Mouse (Mus musculus): ENCODE data around the gene A130010J15Rik.

Gene A130010J15Rik

DNA sequence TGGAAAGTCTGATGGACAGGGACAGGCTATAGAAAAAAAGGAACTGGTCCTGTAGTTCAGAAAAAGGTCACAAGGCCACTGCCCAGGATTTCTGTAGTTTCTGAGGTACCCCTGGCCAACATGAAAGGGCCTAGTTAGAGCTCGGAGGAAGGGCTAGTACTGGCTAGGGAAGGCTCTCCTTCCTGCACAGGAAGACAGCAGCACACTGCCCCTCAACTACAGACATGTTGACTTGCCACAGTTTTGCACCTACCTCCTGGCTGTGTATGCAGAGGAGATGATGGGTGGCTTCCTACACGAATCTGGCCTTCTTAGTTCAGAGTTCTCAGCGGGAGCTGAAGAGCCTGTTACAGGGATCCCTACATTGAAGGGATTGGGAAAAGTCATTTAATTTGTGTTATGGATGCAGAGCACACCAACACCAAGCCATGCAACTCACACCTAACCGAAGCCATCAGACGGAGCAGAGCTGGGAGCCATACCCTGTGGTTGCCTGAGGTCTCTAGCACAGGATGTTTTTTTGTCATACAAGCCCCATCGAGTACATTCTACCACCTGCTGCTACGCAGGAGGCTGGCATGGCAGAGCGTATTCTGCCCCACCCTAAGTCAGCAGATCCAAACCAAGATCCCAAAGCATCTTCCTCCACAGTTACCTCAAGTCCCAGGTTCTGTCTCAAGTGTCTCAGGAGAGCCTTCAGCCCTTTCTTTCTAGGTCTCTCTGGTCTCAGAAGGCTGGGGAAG lies 33.0 kb downstream of the A130010J15Rik start:
- no peak for DNase-seq (ENCODE audit: low read depth, low spot score)

DNA sequence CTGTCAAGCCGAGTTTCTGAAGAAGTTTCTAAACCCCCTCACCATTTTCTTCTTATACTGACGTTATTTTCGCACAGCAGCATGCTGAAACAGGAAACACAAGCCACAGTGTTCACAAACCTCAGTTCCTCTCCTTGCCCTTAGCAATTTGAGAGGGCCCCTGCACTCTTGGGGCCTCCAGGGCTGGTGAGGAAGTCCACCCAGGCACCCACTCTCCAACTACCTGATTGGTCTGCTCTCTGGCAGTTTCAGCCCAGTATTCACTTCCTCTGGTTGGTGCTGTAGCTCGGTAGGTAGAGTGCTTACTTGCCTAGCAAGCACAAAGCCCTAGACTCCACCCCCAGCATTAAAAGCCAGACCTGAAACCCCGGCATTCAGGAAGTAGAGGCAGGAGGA lies 33.5 kb downstream of the A130010J15Rik start, which contains the start of gene Traf3ip3:
Traf3ip3 (minus strand) TSS at position 321 of the 396 bp plus-strand sequence.
- DNase-seq (ENCODE audit: low read depth, low spot score): no peak

DNA sequence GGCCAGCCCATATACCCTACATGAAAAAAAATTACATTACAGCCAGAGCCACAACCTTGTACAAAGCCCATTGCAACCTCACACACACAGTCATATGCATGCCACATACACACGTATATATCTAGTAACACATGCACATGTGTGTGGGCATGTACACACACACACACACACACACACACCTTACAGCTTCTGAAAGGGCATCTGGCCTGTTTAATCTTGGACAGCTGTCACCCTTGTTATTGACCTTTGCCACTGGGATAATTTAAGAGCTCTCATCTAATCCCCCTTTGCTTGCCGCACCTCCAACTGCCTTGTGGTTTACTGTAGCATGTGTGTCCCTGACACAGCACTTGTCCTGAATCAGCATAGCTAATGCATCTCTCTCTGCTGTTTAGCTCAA lies 36.0 kb downstream of the A130010J15Rik start:
- no peak for DNase-seq (ENCODE audit: low read depth, low spot score)

DNA sequence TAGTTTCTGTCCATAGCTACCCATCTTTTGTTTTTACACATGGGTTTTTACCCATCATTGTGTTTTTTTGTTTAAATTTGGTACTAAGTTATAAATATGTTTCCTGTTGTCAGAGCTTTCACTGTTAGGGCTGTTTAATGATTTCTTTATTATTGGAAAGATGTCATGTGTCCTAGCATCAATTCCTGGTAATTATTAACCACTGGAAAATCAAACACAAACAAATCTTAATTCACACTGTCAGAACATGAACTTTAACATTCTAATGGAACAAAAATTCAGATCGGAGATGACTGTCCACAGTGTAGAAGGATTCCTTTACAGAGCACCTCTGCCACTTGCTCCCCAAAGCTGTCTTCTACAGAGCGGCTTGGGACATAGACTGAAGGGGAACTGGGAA lies 37.6 kb downstream of the A130010J15Rik start:
- DNase-seq (ENCODE audit: low read depth, low spot score): no peak

DNA sequence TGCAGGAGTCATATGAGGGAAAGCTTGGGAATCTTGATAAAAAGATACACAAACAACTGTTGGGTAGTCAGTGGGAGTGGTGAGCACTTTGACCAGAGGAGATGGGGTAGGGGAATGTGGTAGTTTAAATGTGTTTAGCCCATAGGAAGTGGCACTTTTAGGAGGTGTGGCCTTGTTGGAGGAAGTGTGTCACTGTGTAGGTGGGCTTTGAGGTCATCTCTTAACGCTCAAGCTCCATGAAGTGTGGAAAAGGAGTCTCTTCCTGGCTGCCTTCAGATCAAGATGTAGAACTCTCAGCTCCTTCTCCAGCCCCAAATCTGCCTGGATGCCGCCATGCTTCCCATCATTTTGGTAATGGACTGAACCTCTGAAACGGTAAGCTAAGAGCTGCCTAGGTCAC lies 39.7 kb downstream of the A130010J15Rik start, which contains the start of gene Lamb3:
Lamb3 (plus strand) TSS at position 197 of the 400 bp plus-strand sequence.
- DNase-seq (ENCODE audit: low read depth, low spot score): no peak

DNA sequence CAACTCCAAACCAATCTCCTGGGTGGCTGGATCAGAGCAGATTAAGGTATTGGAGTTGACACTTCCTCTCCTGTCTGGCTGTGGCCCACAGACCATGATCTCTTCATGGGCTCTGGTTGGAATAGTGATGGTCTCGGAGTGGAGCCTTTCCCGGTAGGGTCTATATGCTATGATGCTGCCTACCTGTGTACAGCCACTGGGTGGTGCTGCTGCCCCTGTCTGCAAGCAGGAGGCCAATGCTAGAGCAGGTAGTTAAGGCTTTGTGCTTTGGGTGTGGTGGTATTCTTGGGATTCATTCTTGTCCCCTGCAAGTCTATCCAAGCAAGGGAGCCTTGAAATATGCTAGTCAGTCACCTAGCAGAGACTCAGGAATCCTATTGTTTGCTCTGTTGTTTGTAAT lies 40.3 kb downstream of the A130010J15Rik start:
- no peak for DNase-seq (ENCODE audit: low read depth, low spot score)

DNA sequence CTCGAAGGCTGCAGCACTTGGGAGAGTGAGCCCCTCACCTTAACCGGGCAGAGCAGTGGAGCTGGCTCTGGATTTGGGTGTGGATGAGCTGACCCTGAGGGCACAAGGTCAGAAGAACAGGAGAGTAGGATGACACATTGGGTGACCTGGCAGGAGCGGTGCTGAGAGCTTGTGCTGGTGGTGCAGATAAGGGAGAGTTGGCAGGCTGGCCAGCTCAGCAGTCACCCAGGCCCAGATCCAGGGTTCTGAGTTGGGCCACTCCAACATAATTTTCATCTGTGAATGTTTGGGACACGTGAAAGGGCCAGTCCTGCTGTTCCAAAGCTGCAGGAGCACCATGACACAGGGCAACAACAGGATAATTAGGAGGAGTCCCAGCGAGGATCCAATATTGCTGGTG lies 43.5 kb downstream of the A130010J15Rik start:
- no peak for DNase-seq (ENCODE audit: low read depth, low spot score)

DNA sequence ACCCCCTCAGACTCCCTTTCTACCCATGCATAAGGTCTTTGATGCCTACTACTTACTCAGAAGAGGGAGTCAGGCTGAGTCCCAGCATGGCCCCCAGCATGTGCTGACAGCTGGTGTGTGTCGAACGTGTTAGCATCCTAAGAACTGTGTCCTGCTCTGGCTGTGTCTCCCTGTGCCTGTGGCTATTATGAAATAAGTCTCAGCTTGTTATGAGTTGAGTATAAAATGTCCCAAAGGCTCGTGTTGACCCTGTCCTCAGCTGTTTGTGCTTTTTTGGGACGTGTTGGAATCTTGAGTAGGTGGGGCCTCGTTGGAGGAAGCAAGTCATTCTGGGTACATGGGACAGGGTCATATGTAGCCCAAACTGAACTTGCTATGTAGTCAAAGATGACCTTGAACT lies 46.2 kb downstream of the A130010J15Rik start:
- DNase-seq (ENCODE audit: low read depth, low spot score): no peak

DNA sequence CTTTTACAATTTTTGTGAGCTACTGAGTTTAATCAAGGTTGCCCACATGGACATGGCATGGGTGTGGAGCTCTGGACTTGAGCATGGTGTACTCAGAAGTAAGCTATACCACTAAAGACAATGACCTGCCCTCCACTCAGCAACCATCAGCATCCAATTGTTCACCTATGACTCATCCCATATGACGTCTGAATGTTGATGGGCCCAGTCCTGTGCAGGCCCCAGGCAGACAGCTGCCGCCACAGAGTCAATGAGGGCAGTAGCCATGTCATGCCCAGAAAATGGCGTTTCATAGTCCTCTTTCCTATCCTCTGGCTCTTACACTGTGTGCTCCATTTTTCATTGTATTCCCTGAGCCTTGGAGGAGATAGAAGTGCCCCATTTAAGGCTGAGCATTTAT lies 48.2 kb downstream of the A130010J15Rik start:
- DNase-seq (ENCODE audit: low read depth, low spot score): no peak

DNA sequence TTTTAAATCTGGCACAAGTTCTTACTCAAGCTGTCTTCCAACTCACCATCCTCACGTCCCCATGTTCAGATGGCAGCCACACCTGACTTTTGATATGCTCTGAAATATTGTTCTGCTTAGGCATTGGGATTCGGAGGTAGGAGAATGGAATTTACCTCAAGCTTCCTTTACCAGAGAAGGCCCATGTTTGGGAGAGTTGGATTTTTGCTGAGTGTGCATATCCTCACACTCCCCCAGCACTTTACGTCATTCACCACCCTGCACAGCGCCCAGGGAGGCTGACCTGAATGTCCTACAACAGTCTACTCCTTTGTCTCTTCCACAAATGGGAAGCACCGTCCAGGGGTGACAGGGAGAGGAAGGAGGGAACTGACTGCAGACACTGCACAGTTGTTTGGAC lies 52.6 kb downstream of the A130010J15Rik start:
- DNase-seq (ENCODE audit: low read depth, low spot score): no peak

DNA sequence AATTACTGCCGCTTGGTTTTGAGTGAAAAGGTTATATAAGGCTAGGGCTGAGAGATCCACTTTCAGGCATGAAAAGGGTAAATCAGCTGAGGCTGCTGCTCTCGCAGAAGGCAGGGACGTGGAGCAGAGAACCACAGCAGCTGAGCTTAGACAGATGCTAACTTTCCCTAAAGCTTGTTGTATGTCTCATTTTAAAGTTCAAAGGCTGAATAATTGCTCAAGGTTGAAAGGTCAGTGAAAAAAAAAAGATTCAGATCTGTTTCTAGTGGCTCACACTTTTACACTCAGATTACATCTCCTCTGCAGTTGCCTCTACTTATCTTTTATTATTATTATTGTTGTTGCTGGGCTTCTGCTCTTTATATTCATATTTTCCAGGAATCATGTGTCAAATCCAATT lies 57.7 kb downstream of the A130010J15Rik start:
- no peak for DNase-seq (ENCODE audit: low read depth, low spot score)

DNA sequence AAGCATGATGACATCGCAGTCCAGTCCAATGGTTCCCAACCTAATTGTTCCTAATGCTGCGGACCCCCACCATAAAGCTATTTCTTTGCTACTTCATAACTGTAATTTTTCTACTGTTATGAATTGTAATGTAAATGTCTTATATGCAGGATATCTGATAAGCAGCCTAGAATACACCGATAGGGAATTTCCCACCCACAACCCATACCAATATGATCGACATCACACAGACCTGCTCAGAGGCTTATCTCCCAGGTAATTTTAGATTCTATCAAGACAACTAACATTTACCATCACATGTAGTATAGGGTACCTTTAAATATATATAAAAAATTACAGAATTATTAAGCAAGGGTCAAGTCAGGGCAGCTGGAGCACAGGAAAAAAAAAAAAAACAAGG lies 58.3 kb downstream of the A130010J15Rik start:
- DNase-seq (ENCODE audit: low read depth, low spot score): no peak

DNA sequence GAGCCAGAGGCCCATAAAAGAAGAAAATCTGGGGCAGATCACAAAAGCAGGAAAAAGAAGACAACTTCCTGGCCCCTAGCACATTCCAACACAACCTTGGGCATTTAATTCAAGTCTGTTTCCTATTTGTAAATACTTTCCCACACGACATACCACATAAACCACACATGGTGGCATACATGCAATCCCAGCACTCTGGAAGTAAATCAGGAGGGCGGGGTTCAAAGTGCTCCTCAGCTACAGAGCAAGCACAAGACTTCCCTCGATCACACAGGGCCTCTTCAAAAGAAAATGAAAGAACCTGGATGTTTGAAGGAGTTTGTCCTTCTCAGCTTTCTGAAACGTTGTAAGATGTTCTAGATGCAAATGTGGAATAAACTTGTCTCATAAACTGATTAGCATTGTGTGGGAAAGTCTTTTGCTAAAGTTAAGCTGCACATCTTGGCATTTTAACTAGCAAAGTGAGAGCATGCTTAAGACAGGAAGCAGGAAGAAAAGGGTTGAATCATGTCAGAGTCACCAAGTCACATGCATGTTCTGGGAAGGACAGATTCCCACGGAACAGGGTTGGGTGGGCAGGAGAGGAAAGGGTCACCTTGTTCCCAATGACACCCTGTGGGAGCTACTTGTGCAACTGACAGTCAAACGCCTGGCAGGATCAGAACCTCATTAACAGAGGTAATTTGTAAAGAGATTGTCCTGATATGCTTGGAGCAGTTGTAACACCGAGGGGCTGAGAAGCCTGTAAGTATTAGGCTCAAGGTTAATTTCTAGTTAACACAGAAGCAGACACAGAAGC lies 59.1 kb downstream of the A130010J15Rik start:
- no peak for DNase-seq (ENCODE audit: low read depth, low spot score)
